Mouse (Mus musculus) natural killer cell, adult 2 months (primary cell): ENCODE measurements around the gene Nphp3.

Source experiments
- DNase-seq, 2 experiments: peaks; one replicate each; pipeline ENCODE4 v3.0.0; 2022; ENCODE audit warnings: low spot score in 2 of 2

Gene Nphp3

GRCm38 (mm10) chr9:104064571-104064970 is 62.2 kb downstream of the Nphp3 start:
- no peak for DNase-seq

- DNase-seq = no peak
Observed at GRCm38 (mm10) chr9:104070241-104070640, 67.9 kb downstream of the Nphp3 start.

GRCm38 (mm10) chr9:104070863-104071604 is 68.7 kb downstream of the Nphp3 start:
- DNase-seq = no peak

- DNase-seq = no peak
Observed at GRCm38 (mm10) chr9:104075808-104076207, 73.5 kb downstream of the Nphp3 start.

GRCm38 (mm10) chr9:104078780-104079179 is 76.4 kb downstream of the Nphp3 start:
- DNase-seq = no peak

GRCm38 (mm10) chr9:104079379-104079778 is 77.0 kb downstream of the Nphp3 start:
- DNase-seq = peak; percentile 14 to 48

- no peak for DNase-seq
Observed at GRCm38 (mm10) chr9:104080038-104080437, 77.7 kb downstream of the Nphp3 start.

- DNase-seq = no peak
Observed at GRCm38 (mm10) chr9:104085730-104086429, 83.5 kb downstream of the Nphp3 start.

- DNase-seq = no peak
Observed at GRCm38 (mm10) chr9:104088555-104088954, 86.2 kb downstream of the Nphp3 start.

- no peak for DNase-seq
Observed at GRCm38 (mm10) chr9:104092945-104093344, 90.6 kb downstream of the Nphp3 start.
